Mouse (Mus musculus) heart, embryonic 14.5 days (tissue): ENCODE measurements around the gene Gja5. TPM values are rescaled to one million over a fixed set of nuclear protein-coding genes. Genes with fewer than 3 reads are reported as not detected.

ENCODE experiments used
- ATAC-seq: fragments of 200-750 bp; cut with Nextera tagmentation; 2 replicates; pipeline ENCODE4 v1.8.0; 2017; ENCODE audit warnings: low read depth, moderate TSS enrichment; ENCODE audit not compliant: insufficient number of reproducible peaks, insufficient read depth, low FRiP score
- H3K27ac ChIP-seq, 2 experiments: fragments of 200-500 bp in 1 of 2; fragments of 300-500 bp in 1 of 2; sonication (generic) in 1 of 2; replicated peaks in 1 of 2; 2 replicates each; pipeline ENCODE4 v1.5.1; 2012 to 2014; ENCODE audit warnings: low read depth in 2 of 2, low read length in 2 of 2, control low read depth in 1 of 2, mild to moderate bottlenecking in 1 of 2, mixed read lengths in 1 of 2; ENCODE audit not compliant: control insufficient read depth in 1 of 2, insufficient read depth in 1 of 2
- H3K27me3 ChIP-seq: fragments of 300-500 bp; sonication (generic); 2 replicates; pipeline ENCODE4 v1.6.1; 2014; ENCODE audit warnings: mild to moderate bottlenecking, low read length, control low read depth; ENCODE audit not compliant: control insufficient read depth, insufficient read depth
- H3K36me3 ChIP-seq: fragments of 300-500 bp; sonication (generic); 2 replicates; pipeline ENCODE4 v1.6.1; 2014; ENCODE audit warnings: mild to moderate bottlenecking, control low read depth, low read length, mixed read lengths; ENCODE audit not compliant: control insufficient read depth, insufficient read depth
- H3K4me1 ChIP-seq, 2 experiments: fragments of 200-500 bp in 1 of 2; fragments of 300-500 bp in 1 of 2; sonication (generic) in 1 of 2; 2 replicates each; pipeline ENCODE4 v1.6.1; 2012 to 2014; ENCODE audit warnings: low read length in 2 of 2, control low read depth in 1 of 2, mixed read lengths in 1 of 2; ENCODE audit not compliant: control insufficient read depth in 2 of 2, insufficient read depth in 2 of 2
- H3K4me2 ChIP-seq: fragments of 300-500 bp; sonication (generic); 2 replicates; pipeline ENCODE4 v1.6.1; 2014; ENCODE audit warnings: mild to moderate bottlenecking, low read length
- H3K4me3 ChIP-seq, 2 experiments: fragments of 200-500 bp in 1 of 2; fragments of 300-500 bp in 1 of 2; sonication (generic) in 1 of 2; 2 replicates each; pipeline ENCODE4 v1.5.1; 2012 to 2014; ENCODE audit warnings: low read length in 2 of 2, mild to moderate bottlenecking in 2 of 2, control low read depth in 1 of 2, low read depth in 1 of 2, moderate library complexity in 1 of 2; ENCODE audit not compliant: control insufficient read depth in 1 of 2, insufficient read depth in 1 of 2
- H3K9ac ChIP-seq: fragments of 300-500 bp; sonication (generic); 2 replicates; pipeline ENCODE4 v1.6.1; 2014; ENCODE audit warnings: mild to moderate bottlenecking, low read length
- H3K9me3 ChIP-seq: fragments of 300-500 bp; sonication (generic); 2 replicates; pipeline ENCODE4 v1.6.1; 2016; ENCODE audit warnings: low read length, control low read depth; ENCODE audit not compliant: control insufficient read depth
- WGBS: fragments of 180-500 bp; shearing (Covaris S2); extraction: QIAGEN DNeasy Blood & Tissue Kit; methylation state at CpG from one replicate; pipeline ENCODE4 v1.1.7; 2014; 5-methylcytosine and 5-hydroxymethylcytosine counted together
- polyA plus RNA-seq: library from polyadenylated mRNA; unstranded; fragments of >200 nt; fragmentation: Nextera tagmentation; extraction: Ambion mirVana; gene quantifications from 2 replicates; pipeline ENCODE4 v1.2.1, GENCODE M21; 2014

Gja5 gene
- 40.1 and 43.4 TPM in 2 replicates for polyA plus RNA-seq

- Histone ChIP-seq H3K4me1 (peaks cover 0 to 5% of the 10 kb centered on the region in 2 experiments; a peak in 2 of 4 replicates), H3K4me3 (peak within 1 kb of the TSS; percentile 63 to 96), H3K27me3 (no peaks in the 10 kb centered on the region), H3K4me2 (peak within 1 kb of the TSS; percentile 92), H3K36me3 (no peaks in the 10 kb centered on the region), H3K9ac (peak within 1 kb of the TSS; percentile 77), H3K9me3 (no peaks in the 10 kb centered on the region), H3K27ac (no peak within 1 kb of the TSS; a peak in 1 of 4 replicates)
- ATAC-seq, result no peak
- 15% methylated on average over 14 of the region's 14 CpGs for WGBS
Measured at GRCm38 (mm10) chr3:96904393-96904792, at the start of gene Gja5. TSS of gene Gja5 (plus strand) at chr3:96904693.

GRCm38 (mm10) chr3:96855833-96856232 lies 48.7 kb upstream of the Gja5 start:
- Histone ChIP-seq H3K27me3 (no peaks in the 10 kb centered on the region), H3K4me2 (no peak overlapping the region), H3K9ac (no peak overlapping the region), H3K27ac (no peak overlapping the region), H3K36me3 (no peaks in the 10 kb centered on the region), H3K4me1 (peaks cover 4 to 6% of the 10 kb centered on the region in 2 experiments; a peak in 2 of 4 replicates), H3K4me3 (no peak overlapping the region), H3K9me3 (no peaks in the 10 kb centered on the region)
- WGBS, result 74% methylated on average over 3 of the region's 3 CpGs
- no peak for ATAC-seq

- ATAC-seq, result no peak
- Histone ChIP-seq H3K9me3 (no peaks in the 10 kb centered on the region), H3K4me1 (no peaks in the 10 kb centered on the region), H3K36me3 (no peaks in the 10 kb centered on the region), H3K27me3 (no peaks in the 10 kb centered on the region), H3K9ac (no peak overlapping the region), H3K4me2 (no peak overlapping the region), H3K4me3 (no peak overlapping the region), H3K27ac (no peak overlapping the region)
- 88% methylated on average over 5 of the region's 5 CpGs for WGBS
Measured at GRCm38 (mm10) chr3:96860498-96860897, 44.0 kb upstream of the Gja5 start.

GRCm38 (mm10) chr3:96867863-96868262 lies 36.6 kb upstream of the Gja5 start:
- H3K36me3 ChIP-seq, result peaks cover 48% of the 10 kb centered on the region
- H3K9me3 ChIP-seq, result no peaks in the 10 kb centered on the region
- WGBS, result 84% methylated on average over 3 of the region's 3 CpGs
- H3K27me3 ChIP-seq, result no peaks in the 10 kb centered on the region
- H3K27ac ChIP-seq, result no peak overlapping the region
- ATAC-seq, result no peak; the same call in 1 of the 2 replicates
- no peak overlapping the region for H3K4me2 ChIP-seq
- no peaks in the 10 kb centered on the region for H3K4me1 ChIP-seq
- H3K9ac ChIP-seq, result no peak overlapping the region
- H3K4me3 ChIP-seq, result no peak overlapping the region

- Histone ChIP-seq H3K4me3 (no peak overlapping the region), H3K9ac (no peak overlapping the region), H3K4me2 (no peak overlapping the region), H3K9me3 (no peaks in the 10 kb centered on the region), H3K27ac (no peak overlapping the region), H3K4me1 (no peaks in the 10 kb centered on the region), H3K36me3 (peaks cover 55% of the 10 kb centered on the region), H3K27me3 (no peaks in the 10 kb centered on the region)
- ATAC-seq, result no peak
- 93% methylated on average over 8 of the region's 8 CpGs for WGBS
Measured at GRCm38 (mm10) chr3:96868566-96868965, 35.9 kb upstream of the Gja5 start.

- H3K4me3 ChIP-seq, result no peak overlapping the region
- H3K27ac ChIP-seq, result no peak overlapping the region
- no peaks in the 10 kb centered on the region for H3K9me3 ChIP-seq
- no peaks in the 10 kb centered on the region for H3K27me3 ChIP-seq
- H3K9ac ChIP-seq, result no peak overlapping the region
- H3K4me1 ChIP-seq, result no peaks in the 10 kb centered on the region
- 89% methylated on average over 7 of the region's 7 CpGs for WGBS
- H3K36me3 ChIP-seq, result peaks cover 60% of the 10 kb centered on the region
- ATAC-seq, result no peak
- H3K4me2 ChIP-seq, result no peak overlapping the region
Measured at GRCm38 (mm10) chr3:96869091-96869490, 35.4 kb upstream of the Gja5 start.

GRCm38 (mm10) chr3:96870270-96870669 lies 34.2 kb upstream of the Gja5 start:
- H3K4me3 ChIP-seq, result no peak overlapping the region
- no peak for ATAC-seq
- no peaks in the 10 kb centered on the region for H3K27me3 ChIP-seq
- H3K9me3 ChIP-seq, result no peaks in the 10 kb centered on the region
- H3K9ac ChIP-seq, result no peak overlapping the region
- peaks cover 72% of the 10 kb centered on the region for H3K36me3 ChIP-seq
- H3K4me2 ChIP-seq, result no peak overlapping the region
- 87% methylated on average over 2 of the region's 2 CpGs for WGBS
- H3K4me1 ChIP-seq, result no peaks in the 10 kb centered on the region
- H3K27ac ChIP-seq, result no peak overlapping the region

GRCm38 (mm10) chr3:96871070-96871469 lies 33.4 kb upstream of the Gja5 start:
- 80% methylated on average over 8 of the region's 8 CpGs for WGBS
- no peaks in the 10 kb centered on the region for H3K4me1 ChIP-seq
- H3K9ac ChIP-seq, result no peak overlapping the region
- H3K4me2 ChIP-seq, result no peak overlapping the region
- no peaks in the 10 kb centered on the region for H3K9me3 ChIP-seq
- H3K4me3 ChIP-seq, result no peak overlapping the region
- H3K27ac ChIP-seq, result no peak overlapping the region
- ATAC-seq, result no peak
- no peaks in the 10 kb centered on the region for H3K27me3 ChIP-seq
- peaks cover 76% of the 10 kb centered on the region for H3K36me3 ChIP-seq
